Mouse (Mus musculus): ENCODE measurements around the gene Cdkn2b. TPM values are rescaled to one million over a fixed set of nuclear protein-coding genes. Genes with fewer than 3 reads are reported as not detected.

Cdkn2b gene
- polyA plus RNA-seq, 1 experiment from 2014 or later = 0.40 TPM

DNA sequence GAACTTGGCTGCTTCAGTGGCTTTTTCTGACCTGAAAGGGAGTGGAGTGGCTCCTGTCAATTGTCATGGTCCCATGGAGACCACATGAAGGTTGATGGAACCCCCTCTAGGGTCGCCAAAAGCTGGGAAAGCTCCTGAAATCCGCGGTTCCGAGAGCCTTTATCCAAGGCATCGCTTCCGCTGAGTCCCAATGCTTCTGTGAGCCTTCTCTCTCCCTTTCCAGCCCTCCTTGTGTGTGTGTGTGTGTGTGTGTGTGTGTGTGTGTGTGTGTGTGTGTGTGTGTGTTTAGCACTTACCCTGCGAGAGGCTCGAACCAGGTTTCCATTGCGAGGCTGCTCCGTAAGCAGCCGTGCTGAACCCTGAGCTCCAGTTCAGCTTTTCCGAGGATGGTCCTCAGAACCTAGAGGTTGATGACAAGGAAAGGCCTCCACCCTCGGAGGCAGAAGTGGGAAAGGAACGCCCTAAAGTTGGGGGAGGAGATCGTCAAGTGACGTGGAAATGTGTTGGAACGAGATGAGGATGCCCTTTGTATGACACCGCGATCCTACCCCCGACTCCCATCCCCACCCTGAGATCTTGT, 37.8 kb downstream of the Cdkn2b start:
- under 1% methylated on average over 20 of the region's 20 CpGs for WGBS
- peak; percentile 2 for ATAC-seq
- H3K9me3 ChIP-seq = no peaks in the 10 kb centered on the region

DNA sequence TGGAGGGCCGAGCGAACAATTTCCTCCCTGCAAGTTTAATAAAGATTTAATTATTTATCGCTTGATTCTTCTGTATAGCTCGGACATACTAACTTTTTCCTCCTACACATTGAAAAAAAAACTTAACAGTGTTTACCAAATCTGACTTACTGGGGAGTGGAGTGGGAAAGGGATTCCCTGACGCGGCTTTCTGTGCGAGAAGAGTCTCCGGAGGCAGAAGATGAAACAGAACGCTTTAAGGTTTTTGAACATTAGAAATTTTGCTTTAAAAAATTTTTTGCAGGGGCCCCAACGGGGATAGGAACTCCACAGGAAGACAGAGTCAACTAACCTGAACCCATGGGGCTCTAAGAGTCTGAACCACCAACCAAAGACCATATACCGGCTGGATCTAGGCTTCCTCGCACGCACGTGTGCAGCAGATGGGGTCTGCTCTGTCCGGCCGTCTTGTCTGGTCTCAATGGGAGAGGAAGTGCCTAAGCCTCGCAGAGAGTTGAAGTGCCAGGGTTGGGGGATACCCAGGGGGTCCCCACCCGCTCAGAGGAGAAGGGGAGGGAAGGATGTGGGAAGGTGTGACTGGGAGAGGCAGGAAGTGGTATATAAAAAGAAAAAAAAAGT, 38.6 kb downstream of the Cdkn2b start:
- Histone ChIP-seq H3K4me1 (replicated peaks) (no peaks in the 10 kb centered on the region), H3K9me3 (no peaks in the 10 kb centered on the region), H3K27me3 (peaks cover 92% of the 10 kb centered on the region), H3K4me3 (replicated peaks) (no peak overlapping the region), H3K9ac (replicated peaks) (no peak overlapping the region), H3K27ac (no peak overlapping the region), H3K4me2 (replicated peaks) (no peak overlapping the region), H3K36me3 (no peaks in the 10 kb centered on the region)
- WGBS = 5% methylated on average over 18 of the region's 18 CpGs
- 0 out of 2 replicates have a peak, but pooled peaks have one; percentile 28 for ATAC-seq

More for the DNA sequence above, 37.8 kb downstream of the Cdkn2b start:
- no peaks in the 10 kb centered on the region for H3K36me3 ChIP-seq
- H3K4me3 ChIP-seq (replicated peaks) = no peak overlapping the region
- H3K27ac ChIP-seq = no peak overlapping the region
- H3K4me2 ChIP-seq (replicated peaks) = no peak overlapping the region
- H3K27me3 ChIP-seq = peaks cover 96% of the 10 kb centered on the region
- no peaks in the 10 kb centered on the region for H3K4me1 ChIP-seq (replicated peaks)
- H3K9ac ChIP-seq (replicated peaks) = no peak overlapping the region

DNA sequence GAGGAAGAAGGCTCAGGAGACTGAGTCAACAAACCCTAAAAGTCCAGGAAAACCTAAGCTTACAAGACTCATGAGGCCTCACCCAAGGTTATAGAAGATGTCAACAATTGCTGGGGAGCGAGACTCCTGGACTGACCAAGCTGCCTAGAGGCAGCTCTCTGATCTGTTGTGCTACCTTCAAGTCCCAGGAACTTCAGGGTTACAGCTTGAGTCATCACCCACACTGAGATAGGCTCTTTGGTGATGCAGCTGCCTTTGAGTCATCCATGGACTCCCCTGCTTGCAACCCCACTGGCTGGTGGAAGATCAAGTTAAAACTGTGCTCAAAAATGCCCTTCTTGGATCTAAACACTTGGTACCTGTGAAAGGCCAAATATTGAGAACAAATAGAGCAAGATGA, 53.1 kb downstream of the Cdkn2b start:
- H3K36me3 ChIP-seq = no peaks in the 10 kb centered on the region
- H3K9ac ChIP-seq (replicated peaks) = no peak overlapping the region
- ATAC-seq = no peak
- no peaks in the 10 kb centered on the region for H3K4me1 ChIP-seq (replicated peaks)
- 72% methylated on average over 1 of the region's 1 CpGs for WGBS
- H3K4me3 ChIP-seq (replicated peaks) = no peak overlapping the region
- H3K9me3 ChIP-seq = no peaks in the 10 kb centered on the region
- H3K4me2 ChIP-seq (replicated peaks) = no peak overlapping the region
- no peak overlapping the region for H3K27ac ChIP-seq
- no peaks in the 10 kb centered on the region for H3K27me3 ChIP-seq

Other genes with a start within 250 kb of the Cdkn2b start
- gene Mtap, start 173.9 kb downstream of the Cdkn2b start, polyA plus RNA-seq (2015; fragmentation: Nextera tagmentation; extraction: Ambion mirVana) = 27.0 and 27.4 TPM in 2 replicates
- not detected in 2 replicates for gene Cdkn2a, start 16.4 kb downstream of the Cdkn2b start, polyA plus RNA-seq (2015; fragmentation: Nextera tagmentation; extraction: Ambion mirVana)